Mouse (Mus musculus): ENCODE data around the gene Pcyt2.

- TF ChIP-seq USF1 (IDR thresholded peaks at IDR 0.05; ENCODE audit: low read depth) = no peak
- TF ChIP-seq MYOD1 (IDR thresholded peaks at IDR 0.05; ENCODE audit: control insufficient read depth in 1 of 3, insufficient read length in 2 of 3, low read depth in 2 of 3) = no peak
Observed at GRCm38 (mm10) chr11:120626785-120627467, 9.2 kb upstream of the Pcyt2 start.
